Mouse (Mus musculus): ENCODE measurements around the gene Aire.

- TF ChIP-seq POLR2A (IDR thresholded peaks at IDR 0.05; ENCODE audit: insufficient read depth, low read length) (no peak), CTCF (IDR thresholded peaks at IDR 0.05; ENCODE audit: low read depth, low read length) (peak; percentile 81)
These were observed at the start of gene Aire for GRCm38 (mm10) chr10:78043406-78043836.
